Mouse (Mus musculus): ENCODE measurements around the gene Insl6. TPM values are rescaled to one million over a fixed set of nuclear protein-coding genes. Genes with fewer than 3 reads are reported as not detected.

Gene Insl6
- polyA plus RNA-seq, 1 experiment from 2014 or later, result 7.2 TPM

DNA sequence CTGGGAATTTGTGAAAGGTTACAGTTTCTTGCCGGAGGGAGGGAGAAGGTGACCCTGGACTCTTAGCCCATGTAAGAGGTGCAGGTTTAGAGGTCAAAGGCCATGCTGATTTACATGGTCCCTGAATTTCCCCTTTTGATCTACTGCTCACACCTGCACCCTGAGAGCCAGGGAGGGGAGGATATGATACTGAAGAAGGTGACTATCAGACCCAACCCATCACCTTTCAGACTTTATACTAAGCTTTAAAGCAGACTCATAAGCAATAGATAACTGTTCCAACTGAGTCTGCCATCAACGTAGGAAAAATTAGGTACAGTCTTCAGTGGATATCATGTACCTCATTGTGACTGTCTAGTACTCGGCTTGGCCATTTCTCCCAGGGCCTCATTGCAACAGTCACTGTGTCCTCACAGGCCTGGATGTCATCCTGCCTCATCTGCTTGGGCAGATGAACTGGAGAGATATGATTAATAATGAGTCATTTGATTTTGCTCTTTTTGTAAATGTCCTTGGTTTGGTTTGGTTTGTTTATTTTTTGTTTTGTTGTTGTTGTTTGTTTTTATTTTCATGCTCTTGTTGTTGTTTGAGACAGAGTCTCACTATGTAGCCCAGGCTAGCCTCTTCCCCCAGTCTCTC, 43.6 kb upstream of the Insl6 start:
- ATAC-seq (replicated peaks; ENCODE audit: low FRiP score) (no peak), DNase-seq (ENCODE audit: low spot score) (no peak)
- H3K36me3 ChIP-seq (ENCODE audit: control insufficient read depth, insufficient read depth, low read length), result no peaks in the 10 kb centered on the region
- H3K27me3 ChIP-seq (ENCODE audit: control insufficient read depth, insufficient read depth, low read length), result no peaks in the 10 kb centered on the region
- no peak overlapping the region for H3K4me3 ChIP-seq (ENCODE audit: low read depth, low read length)
- WGBS, result 76% methylated on average over 3 of the region's 3 CpGs
- H3K9ac ChIP-seq (ENCODE audit: low read length), result no peak overlapping the region
- H3K9me3 ChIP-seq (ENCODE audit: control insufficient read depth, low read length), result no peaks in the 10 kb centered on the region
- no peak overlapping the region for H3K4me2 ChIP-seq (ENCODE audit: low read depth, low read length, severe bottlenecking)
- H3K4me1 ChIP-seq (replicated peaks; ENCODE audit: control insufficient read depth, insufficient read depth, low read length), result no peaks in the 10 kb centered on the region
- H3K27ac ChIP-seq (ENCODE audit: low read depth, low read length), result no peak overlapping the region

DNA sequence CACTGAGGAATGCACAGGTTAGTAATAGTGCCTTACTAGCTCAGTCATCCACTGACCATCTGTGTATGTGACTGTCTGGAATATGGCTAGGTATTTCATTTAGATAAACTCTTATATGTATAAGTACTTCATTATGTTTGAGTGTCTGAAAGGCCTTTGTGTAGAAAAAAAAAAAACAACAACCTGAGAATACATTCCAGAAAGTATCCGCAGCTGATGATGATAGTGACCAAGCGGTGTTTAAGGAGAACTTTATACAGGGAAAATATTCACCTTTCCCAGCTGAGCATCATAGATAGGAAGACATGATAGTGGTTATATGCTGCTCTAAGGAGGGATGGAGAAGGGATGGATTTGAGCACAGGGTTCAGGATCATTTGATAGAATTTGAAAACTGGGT, 42.9 kb upstream of the Insl6 start:
- H3K4me1 ChIP-seq (replicated peaks; ENCODE audit: control insufficient read depth, insufficient read depth, low read length), result no peaks in the 10 kb centered on the region
- H3K9me3 ChIP-seq (ENCODE audit: control insufficient read depth, low read length), result no peaks in the 10 kb centered on the region
- H3K36me3 ChIP-seq (ENCODE audit: control insufficient read depth, insufficient read depth, low read length), result no peaks in the 10 kb centered on the region
- H3K9ac ChIP-seq (ENCODE audit: low read length), result no peak overlapping the region
- H3K4me2 ChIP-seq (ENCODE audit: low read depth, low read length, severe bottlenecking), result no peak overlapping the region
- no peak overlapping the region for H3K4me3 ChIP-seq (ENCODE audit: low read depth, low read length)
- H3K27me3 ChIP-seq (ENCODE audit: control insufficient read depth, insufficient read depth, low read length), result no peaks in the 10 kb centered on the region
- DNase-seq (ENCODE audit: low spot score), result no peak
- no peak for ATAC-seq (replicated peaks; ENCODE audit: low FRiP score)
- H3K27ac ChIP-seq (ENCODE audit: low read depth, low read length), result no peak overlapping the region
- 88% methylated on average over 2 of the region's 2 CpGs for WGBS

- Histone ChIP-seq H3K4me3 (ENCODE audit: low read depth, low read length) (peak within 1 kb of the TSS; percentile 34), H3K27ac (ENCODE audit: low read depth, low read length) (no peak within 1 kb of the TSS), H3K36me3 (ENCODE audit: control insufficient read depth, insufficient read depth, low read length) (no peaks in the 10 kb centered on the region), H3K27me3 (ENCODE audit: control insufficient read depth, insufficient read depth, low read length) (no peaks in the 10 kb centered on the region), H3K9me3 (ENCODE audit: control insufficient read depth, low read length) (no peaks in the 10 kb centered on the region), H3K9ac (ENCODE audit: low read length) (peak within 1 kb of the TSS; percentile 45), H3K4me2 (ENCODE audit: low read depth, low read length, severe bottlenecking) (peak within 1 kb of the TSS; percentile 71), H3K4me1 (replicated peaks; ENCODE audit: control insufficient read depth, insufficient read depth, low read length) (no peaks in the 10 kb centered on the region; the same call in 1 of the 2 replicates)
- DNase-seq (ENCODE audit: low spot score), result peak; percentile 62
- 0 out of 2 replicates have a peak, but pooled peaks have one; percentile 42 for ATAC-seq (replicated peaks; ENCODE audit: low FRiP score)
- WGBS, result 7% methylated on average over 26 of the region's 26 CpGs
Measured at GRCm38 (mm10) chr19:29366969-29367622, 41.9 kb upstream of the Insl6 start, which contains the start of the genes Plgrkt and Cd274. TSS of gene Plgrkt (minus strand) at chr19:29367390. TSS of gene Cd274 (plus strand) at chr19:29367455.

GRCm38 (mm10) chr19:29366226-29366968, 41.2 kb upstream of the Insl6 start:
- 64% methylated on average over 20 of the region's 20 CpGs for WGBS
- H3K36me3 ChIP-seq (ENCODE audit: control insufficient read depth, insufficient read depth, low read length), result no peaks in the 10 kb centered on the region
- peak overlapping the region; percentile 71 for H3K4me2 ChIP-seq (ENCODE audit: low read depth, low read length, severe bottlenecking)
- DNase-seq (ENCODE audit: low spot score) (no peak), ATAC-seq (replicated peaks; ENCODE audit: low FRiP score) (no peak)
- H3K4me1 ChIP-seq (replicated peaks; ENCODE audit: control insufficient read depth, insufficient read depth, low read length), result peaks cover 1% of the 10 kb centered on the region
- H3K9ac ChIP-seq (ENCODE audit: low read length), result no peak overlapping the region
- H3K4me3 ChIP-seq (ENCODE audit: low read depth, low read length), result peak overlapping the region; percentile 34
- H3K27ac ChIP-seq (ENCODE audit: low read depth, low read length), result no peak overlapping the region
- no peaks in the 10 kb centered on the region for H3K27me3 ChIP-seq (ENCODE audit: control insufficient read depth, insufficient read depth, low read length)
- no peaks in the 10 kb centered on the region for H3K9me3 ChIP-seq (ENCODE audit: control insufficient read depth, low read length)

DNA sequence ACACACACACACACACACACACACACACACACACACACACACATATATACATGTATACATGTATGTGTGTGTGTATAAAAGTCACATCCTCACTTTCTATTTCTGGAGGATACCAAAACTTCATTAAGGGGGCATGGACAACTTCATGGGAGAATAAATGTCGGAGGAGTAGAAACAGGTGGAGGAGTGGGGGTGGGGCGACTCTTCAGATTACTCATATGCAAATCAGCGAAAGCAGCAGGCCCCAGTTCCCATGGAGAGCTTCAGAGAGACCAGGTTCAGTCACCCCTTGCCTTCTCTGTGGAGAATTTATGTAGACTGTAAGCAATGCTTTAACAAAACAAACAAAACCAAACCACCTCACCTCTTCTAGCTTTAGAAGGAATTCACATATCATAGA, 39.9 kb upstream of the Insl6 start:
- ATAC-seq (replicated peaks; ENCODE audit: low FRiP score) (no peak), DNase-seq (ENCODE audit: low spot score) (no peak)
- H3K4me3 ChIP-seq (ENCODE audit: low read depth, low read length), result no peak overlapping the region
- H3K27ac ChIP-seq (ENCODE audit: low read depth, low read length), result no peak overlapping the region
- H3K36me3 ChIP-seq (ENCODE audit: control insufficient read depth, insufficient read depth, low read length), result no peaks in the 10 kb centered on the region
- WGBS, result 22% methylated on average over 3 of the region's 3 CpGs
- no peaks in the 10 kb centered on the region for H3K27me3 ChIP-seq (ENCODE audit: control insufficient read depth, insufficient read depth, low read length)
- no peak overlapping the region for H3K4me2 ChIP-seq (ENCODE audit: low read depth, low read length, severe bottlenecking)
- H3K9me3 ChIP-seq (ENCODE audit: control insufficient read depth, low read length), result no peaks in the 10 kb centered on the region
- H3K9ac ChIP-seq (ENCODE audit: low read length), result no peak overlapping the region
- H3K4me1 ChIP-seq (replicated peaks; ENCODE audit: control insufficient read depth, insufficient read depth, low read length), result peaks cover 4% of the 10 kb centered on the region

DNA sequence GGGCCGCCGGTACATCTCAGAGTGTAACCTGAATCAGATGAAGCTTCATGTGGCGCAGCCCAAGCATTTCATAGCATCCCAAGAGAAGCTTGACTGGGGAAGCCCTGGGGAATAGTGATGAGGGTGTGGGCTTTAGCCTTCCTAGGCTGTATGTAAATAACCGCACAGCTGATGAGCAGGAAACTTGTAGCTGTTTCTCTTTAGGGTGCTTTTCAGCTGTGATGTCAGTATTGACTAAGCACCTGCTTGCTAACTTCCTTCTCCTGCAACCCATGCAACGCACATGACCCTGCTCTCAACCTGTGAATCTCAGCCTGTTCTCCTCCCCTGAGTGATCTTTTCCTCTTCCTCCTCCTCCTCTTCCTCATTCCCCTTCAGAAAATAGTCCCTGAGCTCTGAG, 38.9 kb upstream of the Insl6 start:
- Histone ChIP-seq H3K27ac (ENCODE audit: low read depth, low read length) (no peak overlapping the region), H3K36me3 (ENCODE audit: control insufficient read depth, insufficient read depth, low read length) (no peaks in the 10 kb centered on the region), H3K4me2 (ENCODE audit: low read depth, low read length, severe bottlenecking) (no peak overlapping the region), H3K9me3 (ENCODE audit: control insufficient read depth, low read length) (no peaks in the 10 kb centered on the region), H3K27me3 (ENCODE audit: control insufficient read depth, insufficient read depth, low read length) (no peaks in the 10 kb centered on the region), H3K4me1 (replicated peaks; ENCODE audit: control insufficient read depth, insufficient read depth, low read length) (peaks cover 4% of the 10 kb centered on the region), H3K9ac (ENCODE audit: low read length) (no peak overlapping the region), H3K4me3 (ENCODE audit: low read depth, low read length) (no peak overlapping the region)
- ATAC-seq (replicated peaks; ENCODE audit: low FRiP score) (no peak), DNase-seq (ENCODE audit: low spot score) (no peak)
- WGBS, result 83% methylated on average over 5 of the region's 5 CpGs

GRCm38 (mm10) chr19:29363557-29363956, 38.4 kb upstream of the Insl6 start:
- Histone ChIP-seq H3K9ac (ENCODE audit: low read length) (no peak overlapping the region), H3K36me3 (ENCODE audit: control insufficient read depth, insufficient read depth, low read length) (no peaks in the 10 kb centered on the region), H3K4me2 (ENCODE audit: low read depth, low read length, severe bottlenecking) (no peak overlapping the region), H3K27me3 (ENCODE audit: control insufficient read depth, insufficient read depth, low read length) (no peaks in the 10 kb centered on the region), H3K9me3 (ENCODE audit: control insufficient read depth, low read length) (no peaks in the 10 kb centered on the region), H3K4me1 (replicated peaks; ENCODE audit: control insufficient read depth, insufficient read depth, low read length) (peaks cover 4% of the 10 kb centered on the region), H3K27ac (ENCODE audit: low read depth, low read length) (no peak overlapping the region), H3K4me3 (ENCODE audit: low read depth, low read length) (no peak overlapping the region)
- ATAC-seq (replicated peaks; ENCODE audit: low FRiP score) (no peak), DNase-seq (ENCODE audit: low spot score) (no peak)
- WGBS, result 90% methylated on average over 7 of the region's 7 CpGs

DNA sequence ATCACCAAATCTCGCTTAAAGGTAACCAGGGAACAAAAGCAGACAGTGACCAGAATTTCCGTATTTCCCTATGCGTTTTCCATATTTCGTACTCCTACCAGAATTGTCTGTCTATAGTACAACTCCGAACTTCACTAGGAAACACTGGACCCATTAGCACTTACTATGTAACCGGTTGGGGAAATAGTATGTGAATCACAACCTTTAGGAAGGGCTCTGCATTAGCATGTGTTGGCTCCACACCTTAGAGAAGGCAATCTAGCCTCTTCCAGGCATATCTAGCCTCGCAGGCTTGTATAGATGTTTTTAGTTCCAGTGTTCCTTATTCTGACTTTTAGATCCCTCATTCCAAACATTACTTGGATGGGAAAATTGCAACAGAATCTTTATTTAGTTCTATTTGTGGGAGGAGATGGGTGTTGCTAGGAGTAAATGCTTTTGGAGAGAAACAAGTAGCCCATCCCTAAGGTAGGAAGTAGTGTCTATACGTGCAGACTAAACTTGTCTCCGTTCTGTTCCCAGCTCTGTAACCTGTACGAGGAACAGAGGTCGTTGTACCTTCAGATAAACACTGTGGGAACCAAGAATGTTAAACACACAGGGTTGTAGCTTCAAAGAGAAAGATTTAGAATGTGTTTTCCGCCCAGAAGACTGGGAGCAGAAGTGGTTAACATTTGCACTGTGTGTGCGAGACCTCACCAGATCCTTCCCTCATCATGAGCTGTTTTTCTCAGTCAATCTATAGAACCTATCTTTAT, 37.2 kb upstream of the Insl6 start:
- Histone ChIP-seq H3K27ac (ENCODE audit: low read depth, low read length) (no peak overlapping the region), H3K4me2 (ENCODE audit: low read depth, low read length, severe bottlenecking) (peak overlapping the region; percentile 88), H3K9ac (ENCODE audit: low read length) (peak overlapping the region; percentile 58; the same call in 1 of the 2 replicates), H3K9me3 (ENCODE audit: control insufficient read depth, low read length) (no peaks in the 10 kb centered on the region), H3K36me3 (ENCODE audit: control insufficient read depth, insufficient read depth, low read length) (no peaks in the 10 kb centered on the region), H3K4me3 (ENCODE audit: low read depth, low read length) (peak overlapping the region; percentile 47), H3K27me3 (ENCODE audit: control insufficient read depth, insufficient read depth, low read length) (no peaks in the 10 kb centered on the region), H3K4me1 (replicated peaks; ENCODE audit: control insufficient read depth, insufficient read depth, low read length) (peaks cover 4% of the 10 kb centered on the region)
- no peak for DNase-seq (ENCODE audit: low spot score)
- WGBS, result 52% methylated on average over 13 of the region's 13 CpGs
- no peak for ATAC-seq (replicated peaks; ENCODE audit: low FRiP score)
